In genomic region chr11:76518613-76519012, GRCm38 (mm10) we compare ENCODE assay signal across 21 mouse cellular contexts.
DNase-seq lines count a peak whose midpoint lies in the region; ATAC-seq and TF ChIP-seq lines count a peak whose summit lies in the region.
"Had no signal": no experiment of that assay in that cellular context is flagged by ENCODE, and none has a peak within 500 bp of the region (broad histone marks: within the 10 kb centered on the region; RNA-seq: fewer than 3 reads in every experiment).

No protein-coding gene starts in this region.

- DNase-seq in heart, adult 11 months: peak; percentile 56
- no peak for DNase-seq in heart, adult 9 months (ENCODE audit: low spot score in 2 of 2)
- no peak for DNase-seq in layer of hippocampus, adult 2 months (ENCODE audit: low spot score in 2 of 2)
- no peak for DNase-seq in layer of hippocampus, postnatal 36 days
- peak; percentile 51 for DNase-seq in brain, adult 2 months (ENCODE audit: low read depth, low spot score)
- no peak for DNase-seq in forebrain, embryonic 14.5 days (ENCODE audit: low spot score)
- DNase-seq: adrenal gland, adult 2 months; adrenal gland, adult 8-10 months; adrenal gland, postnatal 10 days; adrenal gland, postnatal 14 days; adrenal gland, postnatal 25 days; adrenal gland, postnatal 36 days; B cell, adult 2 months; cerebellum, adult 11 months; cerebellum, adult 11-12 months; cerebellum, adult 18-20 months; cerebellum, adult 2 months had no signal

- H3K36me3 ChIP-seq in forebrain, embryonic 14.5 days (ENCODE audit: control insufficient read depth, insufficient read depth, low read length): no peaks in the 10 kb centered on the region
- H3K36me3 ChIP-seq: G1E had no signal

- 86% methylated on average over 5 of the region's 5 CpGs for WGBS in forebrain, embryonic 14.5 days

- TF ChIP-seq CTCF in layer of hippocampus, adult 2 months (conservative IDR thresholded peaks at IDR 0.05): no peak

- H3K4me2 ChIP-seq in forebrain, embryonic 14.5 days (ENCODE audit: low read length): no peak overlapping the region

- ATAC-seq in forebrain, embryonic 14.5 days: no peak
- ATAC-seq: activated CD4-positive, CD25-positive, alpha-beta regulatory T cell, adult 4 months; CD4-positive, CD25-positive, alpha-beta regulatory T cell, adult 4 months; Patski had no signal

- H3K4me3 ChIP-seq in layer of hippocampus, adult 2 months: no peak overlapping the region
- H3K4me3 ChIP-seq in forebrain, embryonic 14.5 days (ENCODE audit: low read depth, low read length): no peak overlapping the region

- H3K9ac ChIP-seq in forebrain, embryonic 14.5 days (ENCODE audit: low read length): no peak overlapping the region

- peak overlapping the region; percentile 67 for H3K27ac ChIP-seq in layer of hippocampus, adult 2 months
- H3K27ac ChIP-seq in forebrain, embryonic 14.5 days (ENCODE audit: low read depth, low read length): no peak overlapping the region

- H3K4me1 ChIP-seq in forebrain, embryonic 14.5 days (ENCODE audit: control insufficient read depth, insufficient read depth, low read length): peaks cover 3% of the 10 kb centered on the region; the same call in 1 of the 2 replicates

- no peaks in the 10 kb centered on the region for H3K9me3 ChIP-seq in forebrain, embryonic 14.5 days (replicated peaks; ENCODE audit: control insufficient read depth, low read length)
- H3K9me3 ChIP-seq: G1E had no signal

- H3K27me3 ChIP-seq in forebrain, embryonic 14.5 days (replicated peaks; ENCODE audit: control insufficient read depth, insufficient read depth, low read length): no peaks in the 10 kb centered on the region
- H3K27me3 ChIP-seq: Patski had no signal

Comparison
In these comparisons a context has a peak if more than half of its experiments do, and no peak if none do; other contexts are left out.
1. DNase-seq: peak in heart, adult 11 months (single experiment) and brain, adult 2 months (single experiment); none in heart, adult 9 months (0 of 2), layer of hippocampus, adult 2 months (0 of 2), layer of hippocampus, postnatal 36 days (0 of 2) and forebrain, embryonic 14.5 days (single experiment).